Mouse (Mus musculus) heart, embryonic 10.5 days (tissue): Measurements from ENCODE around the gene Piga. TPM values are rescaled to one million over a fixed set of nuclear protein-coding genes. Genes with fewer than 3 reads are reported as not detected.

Experiments
- DNase-seq: peaks from one replicate; pipeline ENCODE4 v3.0.0-alpha.2; 2017; ENCODE audit warnings: low spot score
- H3K27ac ChIP-seq: fragments of 300-500 bp; sonication (generic); 2 replicates; pipeline ENCODE4 v1.5.1; 2016; ENCODE audit warnings: mild to moderate bottlenecking
- H3K27me3 ChIP-seq: fragments of 300-500 bp; sonication (generic); 2 replicates; pipeline ENCODE4 v1.6.1; 2016; ENCODE audit warnings: mild to moderate bottlenecking; ENCODE audit not compliant: poor library complexity, insufficient read depth, severe bottlenecking
- H3K36me3 ChIP-seq: fragments of 300-500 bp; sonication (generic); 2 replicates; pipeline ENCODE4 v1.6.1; 2016; ENCODE audit warnings: mild to moderate bottlenecking, moderate library complexity
- H3K4me1 ChIP-seq: fragments of 300-500 bp; sonication (generic); 2 replicates; pipeline ENCODE4 v1.6.1; 2016; ENCODE audit warnings: mild to moderate bottlenecking
- H3K4me3 ChIP-seq: fragments of 300-500 bp; sonication (generic); 2 replicates; pipeline ENCODE4 v1.5.1; 2016; ENCODE audit warnings: mild to moderate bottlenecking, moderate library complexity
- H3K9me3 ChIP-seq: fragments of 300-500 bp; sonication (generic); 2 replicates; pipeline ENCODE4 v1.6.1; 2016; ENCODE audit warnings: mild to moderate bottlenecking, moderate library complexity
- WGBS: fragments of 180-500 bp; shearing (Covaris S2); methylation state at CpG from one replicate; pipeline ENCODE4 v1.1.7; 2016; 5-methylcytosine and 5-hydroxymethylcytosine counted together
- polyA plus RNA-seq: library from polyadenylated mRNA; unstranded; fragments of >200 nt; fragmentation: Nextera tagmentation; extraction: Ambion mirVana; gene quantifications from 2 replicates; pipeline ENCODE4 v1.2.1, GENCODE M21; 2016

Piga gene
- polyA plus RNA-seq = 12.4 and 13.2 TPM in 2 replicates

- 13% methylated on average over 39 of the region's 40 CpGs for WGBS
- no peaks in the 10 kb centered on the region for H3K4me1 ChIP-seq
- H3K36me3 ChIP-seq = peaks cover 8% of the 10 kb centered on the region; the same call in 1 of the 2 replicates
- peak within 1 kb of the TSS; percentile 65 for H3K4me3 ChIP-seq
- no peaks in the 10 kb centered on the region for H3K9me3 ChIP-seq
- peak within 1 kb of the TSS; percentile 87 for H3K27ac ChIP-seq
- peak; percentile 96 for DNase-seq
- peaks cover 8% of the 10 kb centered on the region; the same call in 1 of the 2 replicates for H3K27me3 ChIP-seq
Measured at GRCm38 (mm10) chrX:164419471-164419939, at the start of gene Piga. TSS of gene Piga (plus strand) at chrX:164419787.

GRCm38 (mm10) chrX:164370576-164370975 is 49.0 kb upstream of the Piga start:
- no peak for DNase-seq
- H3K4me1 ChIP-seq = no peaks in the 10 kb centered on the region
- no peaks in the 10 kb centered on the region for H3K27me3 ChIP-seq
- H3K36me3 ChIP-seq = no peaks in the 10 kb centered on the region
- no peaks in the 10 kb centered on the region for H3K9me3 ChIP-seq
- no peak overlapping the region for H3K27ac ChIP-seq
- WGBS = 82% methylated on average over 3 of the region's 3 CpGs
- no peak overlapping the region for H3K4me3 ChIP-seq

- no peaks in the 10 kb centered on the region for H3K27me3 ChIP-seq
- WGBS = 20% methylated on average over 3 of the region's 3 CpGs
- H3K36me3 ChIP-seq = no peaks in the 10 kb centered on the region
- H3K9me3 ChIP-seq = no peaks in the 10 kb centered on the region
- no peaks in the 10 kb centered on the region for H3K4me1 ChIP-seq
- H3K27ac ChIP-seq = no peak within 1 kb of the TSS
- H3K4me3 ChIP-seq = no peak within 1 kb of the TSS
- no peak for DNase-seq
Measured at GRCm38 (mm10) chrX:164373081-164373480, 46.5 kb upstream of the Piga start, which contains the start of gene Vegfd. TSS of gene Vegfd (plus strand) at chrX:164373378.

GRCm38 (mm10) chrX:164374586-164374985 is 45.0 kb upstream of the Piga start:
- H3K4me1 ChIP-seq = no peaks in the 10 kb centered on the region
- no peaks in the 10 kb centered on the region for H3K27me3 ChIP-seq
- H3K4me3 ChIP-seq = no peak overlapping the region
- no peaks in the 10 kb centered on the region for H3K36me3 ChIP-seq
- WGBS = 56% methylated on average over 5 of the region's 5 CpGs
- H3K9me3 ChIP-seq = no peaks in the 10 kb centered on the region
- H3K27ac ChIP-seq = no peak overlapping the region
- DNase-seq = no peak

- Histone ChIP-seq H3K27ac (no peak overlapping the region), H3K27me3 (no peaks in the 10 kb centered on the region), H3K9me3 (no peaks in the 10 kb centered on the region), H3K4me1 (no peaks in the 10 kb centered on the region), H3K36me3 (no peaks in the 10 kb centered on the region), H3K4me3 (no peak overlapping the region)
- 78% methylated on average over 4 of the region's 4 CpGs for WGBS
- DNase-seq = no peak
Measured at GRCm38 (mm10) chrX:164379721-164380120, 39.9 kb upstream of the Piga start.

- Histone ChIP-seq H3K27ac (peak overlapping the region; percentile 56), H3K9me3 (no peaks in the 10 kb centered on the region), H3K36me3 (no peaks in the 10 kb centered on the region), H3K4me3 (peak overlapping the region; percentile 54), H3K4me1 (no peaks in the 10 kb centered on the region), H3K27me3 (no peaks in the 10 kb centered on the region)
- DNase-seq = peak; percentile 93
- 12% methylated on average over 32 of the region's 33 CpGs for WGBS
Measured at GRCm38 (mm10) chrX:164381618-164382408, 37.8 kb upstream of the Piga start.

GRCm38 (mm10) chrX:164394091-164394490 is 25.5 kb upstream of the Piga start:
- no peak for DNase-seq
- H3K27ac ChIP-seq = no peak overlapping the region
- H3K9me3 ChIP-seq = no peaks in the 10 kb centered on the region
- WGBS = 66% methylated on average over 4 of the region's 4 CpGs
- H3K4me1 ChIP-seq = no peaks in the 10 kb centered on the region
- H3K4me3 ChIP-seq = no peak overlapping the region
- H3K36me3 ChIP-seq = no peaks in the 10 kb centered on the region
- no peaks in the 10 kb centered on the region for H3K27me3 ChIP-seq

- H3K4me3 ChIP-seq = no peak overlapping the region
- 60% methylated on average over 3 of the region's 3 CpGs for WGBS
- DNase-seq = no peak
- H3K27me3 ChIP-seq = no peaks in the 10 kb centered on the region
- no peaks in the 10 kb centered on the region for H3K9me3 ChIP-seq
- H3K27ac ChIP-seq = no peak overlapping the region
- H3K4me1 ChIP-seq = no peaks in the 10 kb centered on the region
- H3K36me3 ChIP-seq = no peaks in the 10 kb centered on the region
Measured at GRCm38 (mm10) chrX:164398456-164398855, 21.1 kb upstream of the Piga start.

GRCm38 (mm10) chrX:164405080-164405649 is 14.4 kb upstream of the Piga start:
- Histone ChIP-seq H3K4me3 (no peak overlapping the region), H3K27me3 (no peaks in the 10 kb centered on the region), H3K36me3 (no peaks in the 10 kb centered on the region), H3K4me1 (no peaks in the 10 kb centered on the region), H3K9me3 (no peaks in the 10 kb centered on the region), H3K27ac (no peak overlapping the region)
- no peak for DNase-seq

GRCm38 (mm10) chrX:164406133-164407022 is 13.2 kb upstream of the Piga start:
- WGBS = 66% methylated on average over 9 of the region's 9 CpGs
- Histone ChIP-seq H3K4me1 (no peaks in the 10 kb centered on the region), H3K27me3 (no peaks in the 10 kb centered on the region), H3K4me3 (no peak overlapping the region), H3K27ac (no peak overlapping the region), H3K9me3 (no peaks in the 10 kb centered on the region), H3K36me3 (no peaks in the 10 kb centered on the region)
- DNase-seq = no peak

- no peaks in the 10 kb centered on the region for H3K27me3 ChIP-seq
- DNase-seq = no peak
Measured at GRCm38 (mm10) chrX:164408301-164408927, 11.2 kb upstream of the Piga start.

GRCm38 (mm10) chrX:164410562-164410961 is 9.0 kb upstream of the Piga start:
- Histone ChIP-seq H3K4me3 (no peak overlapping the region), H3K9me3 (no peaks in the 10 kb centered on the region), H3K4me1 (no peaks in the 10 kb centered on the region), H3K27me3 (no peaks in the 10 kb centered on the region), H3K27ac (no peak overlapping the region), H3K36me3 (no peaks in the 10 kb centered on the region)
- WGBS = 74% methylated on average over 1 of the region's 1 CpGs
- DNase-seq = no peak

More at GRCm38 (mm10) chrX:164408301-164408927, 11.2 kb upstream of the Piga start:
- WGBS = 63% methylated on average over 3 of the region's 3 CpGs
- Histone ChIP-seq H3K27ac (no peak overlapping the region), H3K4me3 (no peak overlapping the region), H3K4me1 (no peaks in the 10 kb centered on the region), H3K36me3 (no peaks in the 10 kb centered on the region), H3K9me3 (no peaks in the 10 kb centered on the region)
